Comparison of ENCODE assay signal across 30 mouse cellular contexts in genomic region chr13:75778156-75778555, GRCm38 (mm10).
DNase-seq lines count a peak whose midpoint lies in the region; ATAC-seq and TF ChIP-seq lines count a peak whose summit lies in the region.
"Had no signal": no experiment of that assay in that cellular context is flagged by ENCODE, and none has a peak within 500 bp of the region (broad histone marks: within the 10 kb centered on the region; RNA-seq: fewer than 3 reads in every experiment).

No protein-coding gene starts in this region.

- peaks cover 51% of the 10 kb centered on the region for H3K36me3 ChIP-seq in liver, embryonic 13.5 days
- H3K36me3 ChIP-seq: embryonic facial prominence, embryonic 10.5 days; embryonic facial prominence, embryonic 15.5 days; forebrain, embryonic 12.5 days; heart, embryonic 10.5 days; hindbrain, embryonic 13.5 days; midbrain, embryonic 10.5 days; midbrain, embryonic 15.5 days; stomach, embryonic 15.5 days had no signal

- no peak overlapping the region for H3K4me2 ChIP-seq in liver, embryonic 13.5 days
- H3K4me2 ChIP-seq: embryonic facial prominence, embryonic 15.5 days; forebrain, embryonic 12.5 days; hindbrain, embryonic 13.5 days; midbrain, embryonic 15.5 days; stomach, embryonic 15.5 days had no signal

- H3K4me1 ChIP-seq in liver, embryonic 13.5 days (replicated peaks), result no peaks in the 10 kb centered on the region; the same call in 1 of the 2 replicates
- H3K4me1 ChIP-seq in lung, adult 2 months (ENCODE audit: control insufficient read depth, insufficient read depth, low read length), result no peaks in the 10 kb centered on the region
- H3K4me1 ChIP-seq: embryonic facial prominence, embryonic 10.5 days; embryonic facial prominence, embryonic 15.5 days; forebrain, embryonic 12.5 days; heart, embryonic 10.5 days; midbrain, embryonic 10.5 days; midbrain, embryonic 15.5 days; stomach, embryonic 15.5 days had no signal

- DNase-seq in liver, embryonic 13.5 days, result no peak
- no peak for DNase-seq in liver
- DNase-seq in lung, postnatal 36 days, result peak; percentile 42
- no peak for DNase-seq in lung, adult 2 months
- no peak for DNase-seq in heart, postnatal 25 days (ENCODE audit: low spot score)
- DNase-seq in right cerebral cortex, postnatal 36 days (ENCODE audit: low spot score in 2 of 2), result no peak
- DNase-seq: adrenal gland, postnatal 36 days; cerebellum, adult 2 months; cerebellum, postnatal 14 days; forebrain, postnatal 0 days; gastrocnemius, postnatal 10 days; heart, adult 11 months; heart, postnatal 4 days; kidney, adult 11 months; kidney, postnatal 14 days; layer of hippocampus, adult 9-11 months; right cerebral cortex, postnatal 14 days; thymus, postnatal 14 days had no signal

- intact Hi-C loops in heart, postnatal 25 days (cut with DNase I), result no loop called here

- H3K4me3 ChIP-seq in liver, embryonic 13.5 days (replicated peaks), result no peak overlapping the region
- no peak overlapping the region for H3K4me3 ChIP-seq in lung, adult 2 months (replicated peaks; ENCODE audit: extremely low read depth, low read depth, low read length)
- H3K4me3 ChIP-seq: embryonic facial prominence, embryonic 10.5 days; embryonic facial prominence, embryonic 15.5 days; forebrain, embryonic 12.5 days; heart, embryonic 10.5 days; hindbrain, embryonic 13.5 days; midbrain, embryonic 10.5 days; midbrain, embryonic 15.5 days; stomach, embryonic 15.5 days had no signal

- H3K27me3 ChIP-seq in liver, embryonic 13.5 days, result no peaks in the 10 kb centered on the region
- H3K27me3 ChIP-seq: embryonic facial prominence, embryonic 15.5 days; forebrain, embryonic 12.5 days; hindbrain, embryonic 13.5 days; midbrain, embryonic 15.5 days; stomach, embryonic 15.5 days had no signal

- TF ChIP-seq CTCF in lung, adult 2 months (IDR thresholded peaks at IDR 0.05; ENCODE audit: insufficient read depth, low read length), result no peak

- H3K27ac ChIP-seq in liver, embryonic 13.5 days, result 0 out of 2 replicates have a peak overlapping the region, but pooled peaks have one; percentile 9
- H3K27ac ChIP-seq: embryonic facial prominence, embryonic 10.5 days; embryonic facial prominence, embryonic 15.5 days; forebrain, embryonic 12.5 days; heart, embryonic 10.5 days; hindbrain, embryonic 13.5 days; liver, embryonic 14.5 days; midbrain, embryonic 10.5 days; midbrain, embryonic 15.5 days; stomach, embryonic 15.5 days had no signal

- no peak overlapping the region for H3K9ac ChIP-seq in liver, embryonic 13.5 days
- H3K9ac ChIP-seq: embryonic facial prominence, embryonic 15.5 days; forebrain, embryonic 12.5 days; forebrain, postnatal 0 days; hindbrain, embryonic 13.5 days; liver, embryonic 14.5 days; midbrain, embryonic 15.5 days; stomach, embryonic 15.5 days had no signal

- no peak for TF ChIP-seq POLR2A in lung, adult 2 months (IDR thresholded peaks at IDR 0.05; ENCODE audit: borderline replicate concordance, extremely low read depth, low read depth, low read length)

- WGBS in liver, embryonic 13.5 days (ENCODE audit: insufficient replicate concordance), result 71% methylated on average over 6 of the region's 6 CpGs
- WGBS in lung, adult 2 months, result 74% methylated on average over 6 of the region's 6 CpGs

- ATAC-seq in liver, embryonic 13.5 days (ENCODE audit: low read depth), result no peak
- peak; percentile 78 for ATAC-seq in megakaryocyte, adult 5-6 weeks (ENCODE audit: poor library complexity, severe bottlenecking)
- no peak for ATAC-seq in inflammation-experienced regulatory T-cells, adult 6 months
- ATAC-seq: CD4-positive, CD25-positive, alpha-beta regulatory T cell, adult 4 months; forebrain, postnatal 0 days; midbrain, embryonic 15.5 days had no signal

- no peaks in the 10 kb centered on the region for H3K9me3 ChIP-seq in liver, embryonic 13.5 days (replicated peaks)
- H3K9me3 ChIP-seq: embryonic facial prominence, embryonic 10.5 days; embryonic facial prominence, embryonic 15.5 days; forebrain, embryonic 12.5 days; heart, embryonic 10.5 days; hindbrain, embryonic 13.5 days; midbrain, embryonic 10.5 days; midbrain, embryonic 15.5 days; stomach, embryonic 15.5 days had no signal
